Mouse (Mus musculus): ENCODE measurements at regions not wholly inside any gene's neighbourhood (a gene's known extent, or its start where the extent isn't known, plus 50 kb on each side); places are given as distances from the start of the nearest gene placed in this dataset.

DNA sequence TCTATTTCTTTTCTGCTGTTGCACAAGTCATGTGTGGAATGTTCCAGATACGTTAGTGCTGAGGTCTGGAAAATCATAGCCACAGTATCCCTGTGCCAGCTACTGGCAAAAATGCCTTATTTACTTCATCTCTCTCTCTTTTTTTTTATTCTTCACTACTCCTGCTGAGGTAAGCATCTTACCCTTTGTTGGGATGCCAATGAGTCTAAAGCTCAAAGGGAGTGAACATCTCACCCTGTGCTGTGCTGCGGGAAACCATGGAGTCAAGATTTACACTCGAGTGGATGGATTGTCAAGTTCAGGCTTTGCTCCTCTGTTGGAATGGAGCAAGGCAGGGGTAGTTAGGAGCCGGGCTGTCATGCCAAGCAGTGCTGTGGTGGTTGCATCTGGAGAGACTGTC, 140.1 kb upstream of the Tmpo start:
- in situ Hi-C loops (cut with MboI; ENCODE audit: low sequenced_read_pairs): no loop called here

GRCm38 (mm10) chr10:91319442-91320112, 138.5 kb upstream of the Tmpo start:
- in situ Hi-C loops (cut with MboI; ENCODE audit: low sequenced_read_pairs): no loop called here

DNA sequence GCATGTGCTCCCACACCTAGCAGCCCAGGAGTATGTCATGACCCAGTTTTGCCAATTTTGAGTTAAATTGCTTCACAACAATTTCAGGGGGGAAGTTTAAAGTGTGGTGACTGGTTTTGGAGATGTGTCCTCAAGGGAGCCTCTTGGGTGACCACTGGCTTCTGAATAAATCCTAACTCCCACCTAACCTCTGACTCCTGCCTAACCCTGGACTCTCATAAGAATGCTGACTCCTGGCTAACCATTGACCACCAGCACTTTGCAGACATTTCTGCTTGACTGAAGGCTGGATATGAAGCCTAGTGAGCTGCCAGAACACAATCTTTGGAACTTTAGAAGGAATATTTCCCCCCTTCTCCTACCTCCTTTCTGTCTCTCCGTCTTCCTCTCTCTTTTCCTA, 133.3 kb upstream of the Tmpo start:
- in situ Hi-C loops (cut with MboI; ENCODE audit: low sequenced_read_pairs): no loop called here

DNA sequence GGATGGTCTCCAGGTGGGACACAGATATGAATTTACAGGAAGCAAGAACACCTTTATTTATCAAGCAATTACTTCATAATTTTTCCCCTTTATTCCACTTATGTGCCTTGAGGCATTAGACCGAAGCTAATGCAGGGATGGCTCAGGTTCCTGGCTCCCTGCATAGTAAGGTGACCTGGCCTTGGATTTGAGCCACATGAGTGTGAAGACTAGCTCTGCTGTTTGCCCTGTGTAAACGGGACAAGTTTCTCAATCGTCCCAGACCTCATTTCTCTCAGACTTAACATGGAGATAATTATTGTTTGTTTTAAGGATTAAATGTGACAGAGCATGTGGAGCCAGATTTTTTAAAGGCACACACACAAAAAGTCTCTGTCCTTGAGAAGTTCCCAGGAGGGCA, 132.2 kb upstream of the Tmpo start:
- in situ Hi-C loops (cut with MboI; ENCODE audit: low sequenced_read_pairs): no loop called here

DNA sequence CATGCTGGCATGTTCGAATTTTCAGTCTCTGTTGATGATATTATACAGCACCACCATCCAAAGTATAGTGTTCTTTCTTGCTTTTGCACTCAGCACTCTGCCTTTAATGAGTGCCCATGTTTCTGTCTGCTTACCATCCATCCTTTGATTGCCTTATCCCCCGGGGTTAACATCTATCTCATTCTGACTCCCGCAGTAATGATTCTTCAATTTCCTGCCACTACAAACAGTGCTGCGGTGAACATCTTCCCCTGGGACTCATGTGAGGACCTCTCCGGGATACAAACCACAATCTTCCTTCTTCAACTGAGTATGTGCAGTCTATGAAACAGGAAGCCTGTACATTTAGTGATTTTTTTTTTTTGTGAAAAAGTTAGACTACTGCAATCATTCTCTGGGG, 131.8 kb upstream of the Tmpo start:
- in situ Hi-C loops (cut with MboI; ENCODE audit: low sequenced_read_pairs): no loop called here

GRCm38 (mm10) chr10:91300067-91300466, 119.0 kb upstream of the Tmpo start:
- in situ Hi-C loops (cut with MboI; ENCODE audit: low sequenced_read_pairs): no loop called here

DNA sequence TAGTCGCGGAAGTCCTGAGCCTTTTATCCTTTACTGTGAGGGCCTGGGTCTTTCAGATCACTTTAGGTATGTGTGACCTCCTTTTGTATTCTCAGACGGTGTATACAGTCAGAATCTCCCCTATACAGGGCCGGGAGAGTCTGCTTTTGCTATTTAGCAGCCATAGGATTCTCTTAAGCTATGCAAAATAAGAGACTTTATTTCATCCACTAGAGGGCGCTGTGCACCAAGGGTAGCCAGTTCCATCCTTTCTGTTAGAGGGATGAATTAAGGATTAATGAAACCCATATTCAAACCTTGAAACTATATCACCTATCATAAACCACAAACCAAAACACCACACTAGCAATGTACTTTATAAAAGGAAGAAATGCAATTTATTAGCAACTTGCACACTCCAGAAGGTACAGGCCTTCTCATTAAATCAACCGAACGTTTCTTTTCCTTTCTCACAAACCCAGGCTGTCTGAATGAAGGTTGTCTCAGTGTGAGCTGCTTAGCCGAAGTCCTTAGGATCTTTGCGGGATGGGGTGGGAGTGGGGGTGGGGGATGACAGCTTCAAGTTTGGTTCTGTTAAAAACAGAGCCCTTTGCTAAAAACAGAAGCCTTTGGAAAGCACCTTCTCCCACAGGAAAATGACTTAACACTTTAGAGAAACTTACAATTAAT, 116.8 kb upstream of the Tmpo start:
- in situ Hi-C loops (cut with MboI; ENCODE audit: low sequenced_read_pairs): loop anchor here (25.0 kb wide), 1 partner anchor 1714 kb away; no protein-coding TSS in a partner anchor

DNA sequence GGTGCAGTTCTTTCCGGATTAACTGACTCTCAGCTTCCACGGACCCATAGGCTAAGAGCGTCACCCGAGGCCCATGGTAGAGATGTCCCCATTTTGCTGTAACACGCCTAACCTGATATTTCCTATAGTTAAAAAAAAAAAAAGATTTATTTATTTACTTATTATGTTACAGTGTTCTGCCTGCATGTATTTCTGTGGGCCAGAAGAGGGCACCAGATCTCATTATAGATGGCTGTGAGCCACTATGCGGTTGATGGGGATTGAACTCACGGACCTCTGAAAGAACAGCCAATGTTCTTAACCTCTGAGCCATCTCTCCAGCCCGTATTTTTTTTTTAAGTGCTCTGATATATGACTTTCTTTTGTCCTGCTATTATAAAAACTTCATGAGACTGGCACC, 114.2 kb upstream of the Tmpo start:
- in situ Hi-C loops (cut with MboI; ENCODE audit: low sequenced_read_pairs): loop anchor here (25.0 kb wide), 1 partner anchor 1717 kb away; no protein-coding TSS in a partner anchor

DNA sequence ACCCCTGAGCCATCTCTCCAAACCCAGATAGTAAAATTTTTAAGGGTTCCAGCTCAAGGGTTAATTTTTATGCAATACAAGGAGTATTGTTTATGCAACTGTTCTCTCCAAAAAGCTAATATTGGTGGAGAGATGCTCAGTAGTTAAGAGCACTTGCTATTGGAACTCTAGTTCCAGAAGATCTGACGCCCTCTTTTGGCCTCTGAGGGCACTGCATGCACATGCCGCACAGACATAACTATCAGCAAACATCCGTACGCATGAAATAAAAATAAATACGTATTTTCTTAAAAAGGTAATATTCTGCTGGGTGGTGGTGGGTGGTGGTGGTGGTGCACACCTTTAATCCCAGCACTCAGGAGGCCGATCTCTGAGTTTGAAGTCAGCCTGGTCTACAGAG, 112.1 kb upstream of the Tmpo start:
- in situ Hi-C loops (cut with MboI; ENCODE audit: low sequenced_read_pairs): loop anchor here (25.0 kb wide), 1 partner anchor 1719 kb away; no protein-coding TSS in a partner anchor

DNA sequence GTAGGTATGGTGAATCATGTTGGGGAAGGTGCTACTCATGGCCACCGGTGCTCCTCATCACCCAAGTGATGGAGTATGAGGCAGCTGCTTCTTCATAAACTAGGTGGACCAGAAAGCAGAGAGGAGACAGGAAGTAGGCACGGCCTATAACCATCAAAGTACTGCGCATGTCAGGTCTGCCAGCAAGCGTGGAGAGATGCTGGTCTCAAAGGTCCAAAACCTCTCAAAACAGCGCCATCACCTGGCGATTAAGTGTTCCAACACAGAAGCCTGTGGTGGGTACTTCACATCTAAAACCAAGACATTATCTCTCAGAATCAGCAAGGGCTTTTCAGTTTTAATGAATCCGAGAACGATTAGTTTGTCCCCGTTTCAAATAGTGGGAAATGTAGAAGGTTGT, 103.1 kb upstream of the Tmpo start:
- in situ Hi-C loops (cut with MboI; ENCODE audit: low sequenced_read_pairs): loop anchor here (25.0 kb wide), 1 partner anchor 1728 kb away; no protein-coding TSS in a partner anchor

- in situ Hi-C loops (cut with MboI; ENCODE audit: low sequenced_read_pairs): no loop called here
Observed at GRCm38 (mm10) chr10:91270955-91271741, 90.0 kb upstream of the Tmpo start.

GRCm38 (mm10) chr10:91270268-91270954, 89.3 kb upstream of the Tmpo start:
- in situ Hi-C loops (cut with MboI; ENCODE audit: low sequenced_read_pairs): no loop called here

- in situ Hi-C loops (cut with MboI; ENCODE audit: low sequenced_read_pairs): no loop called here
Observed at GRCm38 (mm10) chr10:91267886-91268285, 86.8 kb upstream of the Tmpo start.

DNA sequence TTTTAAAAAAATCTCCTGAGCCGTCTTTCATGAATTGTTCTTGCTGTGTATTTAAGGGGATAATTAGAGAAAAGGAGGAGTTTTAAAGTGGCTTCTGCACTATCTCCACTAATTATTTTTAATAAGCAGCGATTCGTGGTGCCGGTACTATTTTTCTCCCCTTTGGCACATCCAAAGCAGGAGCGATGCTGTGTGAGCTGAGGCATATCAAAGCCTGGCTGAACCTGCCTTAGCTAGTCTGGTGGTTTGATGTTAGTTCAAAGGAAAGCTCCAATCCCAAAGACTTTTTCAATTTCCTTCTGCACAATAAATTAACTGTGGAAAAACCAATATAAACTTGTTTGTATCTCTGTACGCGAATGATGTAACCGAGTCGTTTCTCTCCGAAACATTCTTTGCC, 79.3 kb upstream of the Tmpo start:
- in situ Hi-C loops (cut with MboI; ENCODE audit: low sequenced_read_pairs): no loop called here

DNA sequence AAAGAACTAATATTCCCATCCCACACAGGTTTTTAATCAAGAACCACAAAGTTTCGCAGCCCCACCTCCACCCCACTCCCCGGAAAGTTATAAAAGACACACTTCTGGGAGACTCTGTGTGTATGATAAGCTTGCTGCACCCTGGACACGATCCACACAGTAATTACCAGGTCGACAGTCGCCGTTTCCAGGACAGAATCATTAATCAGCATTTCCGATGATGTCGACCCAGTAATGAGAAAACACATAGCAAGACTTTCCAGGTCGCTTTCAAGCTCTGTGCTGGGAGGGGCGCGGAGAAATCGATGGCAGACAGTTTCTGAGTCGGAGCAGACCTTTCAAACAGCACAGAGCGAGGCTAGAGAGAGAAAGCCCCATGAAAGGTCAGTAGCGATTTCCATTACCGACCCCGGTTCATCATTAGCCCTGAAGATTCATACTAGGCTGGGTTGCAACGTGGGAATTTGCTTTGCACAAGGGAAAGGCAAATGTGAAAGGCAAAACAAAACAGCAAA, 68.6 kb upstream of the Tmpo start:
- in situ Hi-C loops (cut with MboI; ENCODE audit: low sequenced_read_pairs): no loop called here

DNA sequence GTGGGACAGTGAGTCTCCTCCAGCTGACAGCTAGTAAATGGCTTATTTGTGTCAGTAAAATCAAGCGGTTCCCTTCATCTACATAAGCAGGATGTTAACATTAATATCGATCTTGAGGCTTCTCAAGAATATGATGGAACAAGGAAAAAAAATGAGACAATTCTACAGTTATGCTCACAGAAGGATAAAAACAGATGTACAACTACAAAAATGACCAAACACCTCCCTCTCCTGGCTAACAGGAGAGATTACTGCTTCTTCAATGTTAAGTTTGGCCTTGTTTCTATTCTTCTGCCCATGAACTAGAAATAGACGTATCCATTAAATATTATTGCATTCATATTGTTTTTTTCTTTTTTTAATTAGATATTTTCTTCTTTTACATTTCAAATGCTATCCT, 63.2 kb upstream of the Tmpo start:
- in situ Hi-C loops (cut with MboI; ENCODE audit: low sequenced_read_pairs): no loop called here

- in situ Hi-C loops (cut with MboI; ENCODE audit: low sequenced_read_pairs): no loop called here
Observed at GRCm38 (mm10) chr10:91242491-91243046, 61.5 kb upstream of the Tmpo start.

- in situ Hi-C loops (cut with MboI; ENCODE audit: low sequenced_read_pairs): no loop called here
Observed at GRCm38 (mm10) chr10:91241611-91242005, 60.5 kb upstream of the Tmpo start.

GRCm38 (mm10) chr10:91240856-91241610, 59.9 kb upstream of the Tmpo start:
- in situ Hi-C loops (cut with MboI; ENCODE audit: low sequenced_read_pairs): no loop called here

DNA sequence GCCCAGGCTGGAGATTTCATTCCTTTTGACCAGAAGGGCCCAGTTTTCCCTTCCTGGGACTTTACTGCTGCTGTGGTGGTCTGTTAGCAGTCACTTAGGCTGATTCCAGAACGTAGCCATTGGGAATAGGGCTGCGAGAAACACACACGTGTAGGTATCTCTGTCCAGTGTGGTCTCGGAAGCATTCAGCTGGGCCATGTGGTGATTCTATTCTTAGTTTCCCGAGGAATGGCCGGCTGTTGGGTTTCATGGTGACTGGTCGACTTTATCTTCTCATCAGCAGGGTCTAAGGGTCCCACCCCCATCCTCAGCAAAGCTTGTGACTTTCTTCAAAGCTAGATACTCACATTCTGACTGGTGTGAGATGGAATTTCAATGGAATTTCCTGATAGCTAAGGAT, 59.2 kb upstream of the Tmpo start:
- in situ Hi-C loops (cut with MboI; ENCODE audit: low sequenced_read_pairs): no loop called here

All from CH12F3 (cell line).